Mouse (Mus musculus): ENCODE measurements at regions not wholly inside any gene's neighbourhood (a gene's known extent, or its start where the extent isn't known, plus 50 kb on each side); places are given as distances from the start of the nearest gene placed in this dataset.

DNA sequence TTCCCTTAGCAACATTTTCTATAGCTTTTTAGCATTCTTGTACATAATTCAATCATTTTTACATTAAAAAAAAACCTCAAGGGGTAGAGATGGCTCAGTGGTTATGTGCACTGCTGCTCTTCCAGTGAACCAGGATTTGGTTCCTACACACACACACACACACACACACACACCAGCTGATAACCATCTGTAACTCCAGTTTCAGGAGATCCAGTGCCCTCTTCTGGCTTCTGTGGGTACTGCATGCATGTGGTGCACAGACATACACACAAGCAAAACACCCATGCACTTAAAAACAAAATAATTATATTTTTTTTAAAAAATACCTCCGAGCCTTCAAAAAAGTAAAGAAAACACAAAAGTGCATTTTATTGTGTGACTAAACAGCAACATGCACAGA is 270.6 kb downstream of the Agtpbp1 start:
- CTCF ChIA-PET: no interaction called here

DNA sequence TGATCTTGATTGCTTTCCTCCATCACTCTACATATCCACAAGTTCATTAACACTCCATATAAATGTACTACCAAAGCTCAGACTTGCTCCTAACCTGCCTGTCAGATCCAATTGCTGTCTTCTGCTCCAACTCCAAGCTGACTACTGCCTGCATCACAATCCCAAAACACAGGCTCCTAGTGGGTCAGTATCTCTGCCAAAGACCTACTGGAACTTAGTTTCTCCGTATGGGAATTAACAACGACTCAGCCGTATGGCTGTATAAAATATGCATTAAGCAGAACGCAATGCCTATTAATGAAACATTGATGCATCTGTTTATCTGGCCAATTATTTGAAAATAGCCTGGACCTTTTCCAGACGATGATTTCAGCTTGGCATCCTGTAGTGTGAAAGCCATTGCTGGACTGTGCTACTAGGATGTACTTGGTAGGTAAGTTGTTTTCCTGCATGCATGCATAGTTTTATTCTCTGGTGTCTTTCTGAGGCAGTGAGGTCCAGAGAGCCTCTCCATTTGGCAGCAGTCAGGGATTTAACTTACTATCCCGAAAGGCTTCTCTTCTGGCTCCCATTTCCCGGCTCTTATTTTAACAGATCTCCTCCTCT is 271.2 kb downstream of the Agtpbp1 start:
- CTCF ChIA-PET: no interaction called here

DNA sequence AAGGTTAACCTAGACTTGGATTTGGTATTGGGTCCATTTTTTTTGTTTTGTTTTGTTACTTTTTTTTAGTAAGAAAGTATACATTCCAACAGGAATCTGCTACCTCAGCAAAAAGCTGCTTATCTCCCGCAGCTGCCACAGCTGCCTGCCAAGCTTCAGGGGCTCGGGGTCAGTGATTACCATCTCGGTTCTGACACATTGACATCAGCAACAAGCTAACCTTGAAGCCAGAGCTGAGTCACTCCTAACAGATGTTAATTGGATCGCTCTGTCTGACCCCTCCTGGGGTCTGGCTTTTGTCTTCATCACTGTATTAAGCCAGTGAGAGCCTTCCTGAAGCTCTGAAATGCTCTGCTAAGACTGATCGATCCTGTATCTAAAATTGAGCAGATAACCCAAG is 292.1 kb downstream of the Agtpbp1 start:
- CTCF ChIA-PET: no interaction called here

DNA sequence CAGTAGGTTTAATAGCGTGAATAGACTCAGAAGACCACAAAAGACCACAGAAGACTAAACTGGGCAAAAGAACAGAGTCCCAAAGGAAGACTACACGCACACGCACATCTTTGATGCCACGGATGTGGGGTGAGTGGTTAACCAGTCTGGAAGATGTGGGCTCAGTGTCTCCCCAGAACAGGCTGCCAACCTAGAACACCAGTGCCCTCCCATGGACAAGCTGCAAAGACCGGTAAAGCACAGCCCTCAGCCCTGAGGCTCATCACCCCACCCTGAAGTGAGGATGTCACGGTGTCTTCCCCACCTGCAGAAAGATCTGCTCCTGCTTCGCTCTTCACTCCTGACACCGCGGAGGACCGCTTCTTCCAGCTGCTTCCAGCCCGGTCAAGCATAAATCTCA is 295.9 kb downstream of the Agtpbp1 start:
- CTCF ChIA-PET: no interaction called here

DNA sequence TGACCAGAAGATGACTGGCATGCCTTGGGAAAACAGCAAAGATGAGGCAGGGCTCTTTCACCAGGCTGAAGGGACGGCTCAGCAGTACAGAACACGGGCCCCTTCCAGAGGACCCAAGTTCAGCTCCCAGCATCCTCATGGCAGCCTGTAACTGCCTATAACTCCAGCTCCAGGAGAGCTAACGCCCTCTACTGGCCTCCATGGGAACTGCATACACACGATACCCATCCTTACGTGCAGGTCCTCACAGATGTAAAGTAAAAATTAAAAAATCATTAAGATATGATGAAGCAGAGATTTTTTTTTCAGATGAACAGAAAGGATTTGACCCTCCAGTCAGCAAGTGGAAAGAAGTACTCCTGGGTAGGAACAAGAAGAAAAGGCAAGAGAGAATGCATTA is 303.8 kb downstream of the Agtpbp1 start:
- CTCF ChIA-PET: no interaction called here

DNA sequence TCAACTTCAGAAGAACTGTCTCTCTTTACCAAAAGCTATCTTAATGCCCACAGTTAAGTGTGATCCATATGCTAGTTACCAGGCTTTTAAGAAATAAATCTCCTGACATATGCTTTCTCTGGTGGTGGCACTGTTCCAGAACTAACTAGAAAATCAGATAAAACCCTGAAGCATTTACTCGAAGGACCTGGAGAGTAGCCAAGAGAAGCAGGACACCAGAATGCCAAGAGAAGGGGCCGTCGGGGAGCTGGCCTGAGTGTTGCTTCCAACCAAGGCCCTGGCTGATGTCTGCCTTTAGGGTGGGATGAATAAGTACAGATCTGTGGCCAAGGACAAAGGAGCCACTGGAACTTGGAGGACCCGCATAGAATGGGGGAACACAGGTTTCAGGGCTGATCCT is 305.9 kb downstream of the Agtpbp1 start:
- CTCF ChIA-PET: no interaction called here

DNA sequence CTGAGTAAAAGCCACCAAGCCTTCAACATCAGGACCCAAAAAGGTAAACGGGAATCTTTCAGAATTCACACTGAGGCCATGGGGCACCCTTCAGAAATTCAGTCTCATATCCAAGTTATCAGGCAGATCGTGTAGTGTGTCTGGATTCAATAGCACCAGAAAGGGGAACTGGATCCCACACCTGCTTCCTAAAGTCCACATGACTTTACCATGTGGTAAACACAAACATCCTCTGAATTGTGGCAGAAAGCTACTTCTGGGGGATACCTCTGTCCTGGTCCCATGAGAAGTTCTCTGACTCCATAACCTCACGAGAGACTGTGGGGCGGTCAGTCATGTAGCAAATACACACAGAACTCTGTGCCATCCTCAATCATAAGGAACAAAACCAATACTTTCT is 313.4 kb downstream of the Agtpbp1 start:
- CTCF ChIA-PET: no interaction called here

DNA sequence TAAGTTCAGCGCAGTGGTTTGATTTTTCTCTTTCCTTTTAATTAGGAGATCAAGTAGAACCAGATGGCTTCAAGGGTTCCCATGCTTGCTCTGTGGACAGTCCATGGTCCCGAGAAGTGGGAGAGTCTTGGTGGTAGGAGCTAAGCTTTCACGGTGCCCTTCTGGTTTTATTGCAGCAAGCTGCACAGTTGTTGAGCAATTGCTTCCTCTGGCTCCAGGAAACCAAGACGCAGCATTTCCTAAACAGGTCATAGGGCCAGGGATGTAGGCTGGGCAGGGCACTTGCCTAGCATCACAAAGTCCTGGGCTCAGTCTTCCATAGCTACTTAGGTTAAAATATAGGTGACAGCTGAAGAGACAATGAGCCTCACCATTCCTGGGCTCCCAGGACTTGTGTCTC is 318.2 kb downstream of the Agtpbp1 start:
- CTCF ChIA-PET: no interaction called here

DNA sequence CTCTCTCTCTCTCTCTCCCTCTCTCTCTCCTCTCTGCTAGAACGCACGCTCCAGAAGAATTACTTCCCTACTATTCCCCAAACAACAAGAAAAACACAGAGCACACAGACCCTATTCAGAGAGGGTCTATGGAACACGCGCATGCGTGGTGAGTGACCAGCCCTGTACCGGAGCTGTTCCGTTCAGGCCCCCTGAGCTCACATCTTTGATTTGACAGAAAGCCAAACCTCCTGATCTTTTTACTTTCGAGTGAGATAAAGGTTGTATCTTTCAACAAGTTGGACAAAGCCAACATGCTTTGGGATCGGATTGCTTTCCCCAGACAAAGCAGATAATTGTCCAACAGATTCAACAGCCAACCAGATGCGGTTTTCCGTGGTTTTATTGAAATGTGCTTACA is 320.9 kb downstream of the Agtpbp1 start:
- CTCF ChIA-PET: no interaction called here

DNA sequence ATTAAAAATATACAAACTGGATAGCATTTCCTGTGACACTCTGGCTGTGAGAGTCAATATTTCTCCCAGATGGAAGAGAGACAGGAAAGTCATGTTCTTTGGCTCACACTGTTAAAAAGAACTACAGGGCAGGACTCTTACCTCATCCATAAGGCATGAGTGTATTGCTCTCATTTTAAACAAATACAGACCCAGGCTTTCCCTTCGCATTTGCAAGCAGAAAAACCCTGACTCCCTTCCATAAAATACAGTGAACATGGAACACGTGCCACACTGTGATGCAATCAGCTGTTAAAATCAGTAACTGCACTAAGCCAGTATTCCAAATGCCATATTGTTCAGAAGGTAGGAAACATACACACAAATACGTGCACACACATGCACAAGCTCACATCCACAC is 323.1 kb downstream of the Agtpbp1 start:
- CTCF ChIA-PET: no interaction called here

DNA sequence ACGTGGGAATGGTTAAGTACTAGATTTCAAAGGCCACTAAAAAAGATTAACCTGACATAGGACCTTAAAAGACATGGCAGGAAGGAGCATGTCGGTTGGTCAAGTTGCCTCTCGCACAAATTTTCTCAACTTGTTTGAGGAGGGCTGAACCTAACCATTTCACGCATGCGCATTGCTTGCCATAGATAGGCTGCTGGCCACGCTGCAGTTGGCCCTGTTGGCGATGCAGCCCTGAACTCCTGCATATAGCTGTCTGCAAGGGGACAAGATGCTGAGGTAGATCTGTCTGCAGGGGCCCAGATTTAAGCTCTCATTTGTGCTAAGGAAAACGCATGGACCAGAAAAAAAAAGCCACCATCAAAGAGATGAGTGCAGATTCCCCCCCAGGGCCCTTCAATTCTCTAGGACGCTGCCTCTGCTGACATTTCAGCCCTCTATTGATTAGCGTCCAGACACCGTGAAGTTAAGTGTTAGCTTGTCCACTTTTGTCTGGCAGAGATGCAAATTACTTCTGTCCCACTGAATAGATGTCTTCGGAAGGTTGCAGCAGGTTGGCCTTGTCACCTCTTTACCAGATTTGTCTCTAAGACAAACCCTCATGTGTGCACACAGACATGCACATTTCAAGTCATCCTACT is 329.1 kb downstream of the Agtpbp1 start:
- CTCF ChIA-PET: no interaction called here

DNA sequence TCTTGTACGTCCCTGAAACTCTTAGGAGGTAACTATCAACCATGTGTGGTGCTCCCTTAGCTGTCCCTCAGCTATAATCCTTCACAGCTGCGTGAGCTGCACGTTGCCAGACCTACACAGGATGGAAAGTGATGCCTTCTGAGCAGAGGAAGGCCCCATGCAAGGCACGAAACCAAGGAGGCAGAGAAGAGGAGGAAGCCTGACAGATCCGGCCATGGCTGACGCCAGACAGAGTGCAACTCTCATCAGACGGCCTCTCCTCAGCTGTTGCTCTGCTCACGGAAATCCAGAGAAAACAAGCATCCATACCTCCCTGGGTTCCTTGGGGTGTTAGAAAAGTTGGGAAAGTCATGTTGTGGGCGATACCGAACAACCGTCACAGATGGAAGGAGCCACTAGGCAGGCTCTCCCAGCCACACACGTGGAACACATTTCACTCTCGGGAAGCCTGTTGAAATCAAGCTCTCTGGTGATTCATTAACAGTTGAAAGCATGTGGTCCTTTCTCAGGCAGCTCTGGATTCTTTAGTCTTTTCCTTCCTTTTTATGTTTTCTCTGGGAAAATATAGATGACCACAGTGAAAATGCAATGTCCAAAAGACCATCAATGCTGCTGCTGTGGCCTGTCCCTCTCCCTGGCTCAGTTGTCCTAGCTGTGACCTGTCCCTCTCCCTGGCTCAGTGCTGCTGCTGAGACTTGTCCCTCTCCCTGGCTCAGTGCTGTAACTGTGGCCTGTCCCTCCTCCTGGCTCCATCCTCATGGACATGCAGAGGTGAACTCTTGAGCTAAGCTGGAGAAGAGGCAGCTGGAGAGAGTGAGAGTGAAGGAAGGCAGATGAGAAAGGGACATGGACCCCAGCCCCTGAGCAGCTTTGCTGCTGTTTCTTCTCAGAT is 331.1 kb downstream of the Agtpbp1 start:
- CTCF ChIA-PET: no interaction called here

DNA sequence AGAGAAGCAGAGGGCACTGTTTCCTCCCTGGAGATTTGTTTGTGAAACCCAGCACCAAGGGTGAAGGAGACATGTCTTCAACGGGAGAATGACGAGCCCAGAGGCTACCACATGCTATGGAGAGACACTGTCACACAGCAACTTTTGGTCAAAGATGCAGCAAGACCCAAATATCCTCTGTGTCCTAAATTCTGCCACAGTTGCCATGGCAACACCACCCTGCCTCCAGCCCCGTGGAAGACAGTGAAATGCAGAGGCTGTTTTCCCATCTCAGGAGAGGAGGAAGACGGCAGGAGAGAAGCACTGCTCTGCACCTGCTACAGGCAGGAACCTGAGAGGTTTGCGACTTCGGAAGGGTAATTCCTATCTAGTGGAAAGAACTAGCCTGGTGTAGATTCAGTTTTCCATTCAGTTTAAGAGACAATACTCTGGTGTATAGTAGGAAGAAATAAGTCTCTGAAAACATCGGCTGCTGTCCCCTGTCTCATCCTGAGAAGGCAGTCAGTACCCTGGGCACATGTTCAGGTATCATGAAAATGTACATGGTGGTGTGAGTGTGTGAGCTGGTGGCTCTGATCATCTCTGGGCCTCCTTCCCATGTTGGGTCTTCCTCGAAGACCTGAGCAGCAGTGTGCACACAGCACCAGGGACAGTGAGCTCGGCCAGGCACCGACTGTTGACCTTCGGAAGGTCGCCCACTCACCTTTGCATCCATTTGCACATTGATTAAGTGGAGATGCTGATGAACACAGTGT is 333.6 kb downstream of the Agtpbp1 start:
- CTCF ChIA-PET: no interaction called here

DNA sequence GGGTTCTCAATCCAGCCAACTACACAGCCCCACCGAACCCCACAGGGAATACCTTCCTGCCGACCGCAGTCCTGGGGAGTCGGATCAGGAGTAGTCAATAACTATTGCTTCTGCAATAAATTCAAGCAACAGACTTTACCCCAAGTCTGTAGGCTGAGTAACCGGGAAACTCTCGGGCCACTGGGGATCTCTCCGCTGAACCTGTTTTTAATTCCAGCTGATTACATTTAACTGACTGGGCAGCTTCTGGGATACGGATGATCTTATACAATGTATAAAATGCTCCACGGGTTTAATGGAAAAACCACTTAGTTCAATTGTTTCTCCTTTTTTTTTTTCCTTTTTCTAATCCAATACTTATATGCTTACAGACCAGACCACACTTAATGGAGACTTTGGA is 336.6 kb downstream of the Agtpbp1 start:
- CTCF ChIA-PET: no interaction called here

DNA sequence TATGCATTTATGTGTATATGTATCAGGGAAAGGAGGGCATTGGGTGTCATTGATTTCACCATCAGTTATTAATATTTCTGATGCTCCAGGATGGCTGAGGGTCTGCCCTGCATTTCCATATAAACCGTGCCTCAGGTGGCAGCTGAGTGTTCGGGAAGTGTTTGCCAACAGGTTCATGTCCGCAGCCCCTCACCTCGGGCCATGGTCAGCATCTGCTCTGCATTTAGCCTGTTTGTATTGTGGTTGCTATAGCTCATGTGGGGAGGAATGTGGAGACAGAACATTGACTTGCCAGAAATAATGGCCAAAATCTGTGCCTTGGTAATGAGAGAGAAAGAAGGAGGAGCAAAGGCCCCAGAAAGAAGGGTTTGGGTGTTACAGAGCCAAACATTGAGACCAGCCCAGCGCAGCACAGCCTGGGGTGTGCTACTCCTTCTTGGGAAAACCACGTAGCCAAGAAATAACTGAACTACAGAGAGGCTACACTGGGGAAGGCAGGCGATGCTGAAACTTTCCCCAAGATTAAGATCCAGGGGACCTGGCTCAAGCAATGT is 338.0 kb downstream of the Agtpbp1 start:
- CTCF ChIA-PET: no interaction called here

DNA sequence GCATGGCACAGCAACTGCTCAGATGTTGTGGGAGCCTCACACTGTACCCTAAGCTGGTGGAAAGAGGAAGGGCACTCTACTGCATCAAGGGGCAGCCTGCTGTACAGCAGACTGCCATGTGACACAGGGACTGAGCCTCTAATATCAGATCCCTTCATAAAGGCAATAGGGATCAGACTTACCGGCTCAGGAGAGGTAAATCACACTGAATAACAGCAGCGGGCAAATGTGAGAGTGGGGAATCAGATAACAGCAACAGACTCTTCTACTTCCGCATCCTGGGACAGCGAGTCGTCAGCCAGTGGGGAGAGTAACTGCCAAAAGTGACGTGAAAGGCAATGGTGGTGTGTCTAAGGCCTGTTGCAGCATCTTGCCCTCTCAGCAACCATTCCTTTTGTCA is 339.0 kb downstream of the Agtpbp1 start:
- CTCF ChIA-PET: no interaction called here

DNA sequence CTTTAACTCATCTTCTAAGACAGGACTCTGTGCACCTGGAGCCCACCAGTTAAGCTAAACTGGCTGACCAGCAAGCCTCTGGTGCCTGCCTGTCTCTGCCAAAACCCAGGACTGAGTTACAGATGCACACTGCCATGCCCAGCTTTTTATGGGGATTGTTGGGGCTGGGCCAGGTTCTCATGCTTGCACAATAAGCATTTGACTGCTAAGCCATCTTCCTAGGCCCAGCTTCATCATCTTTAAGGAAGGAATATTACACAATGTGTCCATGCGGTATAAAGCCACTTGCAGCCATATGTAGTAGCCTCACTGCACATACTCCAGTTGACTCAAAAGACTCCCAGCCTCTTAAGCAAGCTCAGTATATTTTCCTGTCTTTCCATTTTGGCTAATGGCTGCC is 340.4 kb downstream of the Agtpbp1 start:
- CTCF ChIA-PET: no interaction called here

DNA sequence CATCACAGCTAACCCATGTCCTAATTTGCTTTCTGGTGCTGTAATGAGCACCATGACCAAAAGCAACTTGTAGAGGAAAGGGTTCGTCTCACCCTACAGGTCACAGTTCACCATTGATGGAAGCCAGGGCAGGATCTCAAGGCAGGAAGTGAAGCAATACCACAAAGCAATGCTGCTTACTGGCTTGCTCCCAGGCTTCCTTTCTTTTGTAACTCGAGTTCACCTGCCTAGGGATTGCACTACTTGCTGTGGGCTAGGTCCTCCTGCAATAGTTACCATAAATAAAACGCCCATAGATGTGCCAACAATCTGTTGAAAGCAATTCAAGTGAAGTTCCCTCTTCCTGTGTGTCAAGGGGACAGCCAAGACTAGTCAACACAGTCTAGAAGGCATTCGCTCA is 342.4 kb downstream of the Agtpbp1 start:
- CTCF ChIA-PET: no interaction called here

DNA sequence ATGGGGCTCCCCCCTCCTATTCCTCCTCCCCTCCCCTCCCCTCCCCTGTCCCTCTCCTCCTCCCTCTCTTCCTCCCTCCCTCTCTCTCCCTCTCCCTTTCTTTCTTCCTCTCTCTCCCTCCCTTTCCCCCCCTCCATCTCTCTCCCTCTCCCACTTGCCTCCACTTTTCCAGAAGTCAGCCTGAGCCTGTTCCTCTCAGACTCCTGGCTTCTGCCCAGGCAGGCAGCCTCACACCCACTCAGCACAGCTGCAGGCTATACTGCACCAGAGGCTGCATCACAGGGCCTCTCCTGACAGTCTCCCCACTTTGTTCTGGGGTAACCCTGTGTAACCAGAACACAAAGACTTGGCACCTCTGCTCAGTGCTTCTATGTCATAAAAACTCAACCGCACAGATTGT is 346.3 kb downstream of the Agtpbp1 start:
- CTCF ChIA-PET: no interaction called here

DNA sequence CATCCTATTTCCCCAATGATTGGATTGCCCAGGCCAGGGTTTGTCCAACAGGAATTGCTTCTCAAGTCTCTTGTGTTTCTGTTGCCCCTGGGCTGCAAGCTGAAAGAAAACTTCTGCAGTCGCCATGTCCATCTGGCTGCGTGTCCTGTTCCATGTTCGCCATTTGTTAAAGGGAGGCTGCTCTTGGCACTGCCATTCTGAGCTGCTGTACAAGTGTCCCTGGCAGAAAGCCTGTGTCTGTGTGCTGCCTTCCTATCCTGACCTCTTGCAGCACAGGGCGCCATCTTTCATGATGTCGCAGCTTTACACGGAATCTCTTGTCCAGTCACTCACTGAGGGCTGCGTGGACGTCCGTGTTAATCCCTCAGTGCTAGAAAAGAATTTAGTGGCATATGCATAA is 349.2 kb downstream of the Agtpbp1 start:
- CTCF ChIA-PET: no interaction called here

DNA sequence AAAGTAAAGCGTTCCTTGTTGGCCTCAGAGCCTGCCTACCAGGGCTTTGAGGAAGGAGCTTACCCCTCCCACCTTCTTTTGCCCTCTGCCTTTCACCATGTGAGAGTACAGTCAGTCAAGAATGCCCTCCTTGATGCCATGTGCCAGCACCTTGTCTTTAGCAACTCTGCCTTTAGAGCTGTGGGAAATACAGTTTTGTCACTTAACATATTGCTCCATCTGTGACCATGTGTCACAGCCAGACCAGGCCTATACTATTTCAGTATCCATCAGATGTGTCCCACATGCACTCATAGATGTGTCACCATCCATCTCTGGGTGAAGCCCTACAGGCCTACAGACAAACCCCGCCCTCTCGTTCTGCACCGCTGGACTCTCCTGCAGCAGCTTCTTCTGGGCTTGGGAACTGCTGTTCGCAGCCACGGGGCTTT is 355.9 kb downstream of the Agtpbp1 start:
- CTCF ChIA-PET: no interaction called here

DNA sequence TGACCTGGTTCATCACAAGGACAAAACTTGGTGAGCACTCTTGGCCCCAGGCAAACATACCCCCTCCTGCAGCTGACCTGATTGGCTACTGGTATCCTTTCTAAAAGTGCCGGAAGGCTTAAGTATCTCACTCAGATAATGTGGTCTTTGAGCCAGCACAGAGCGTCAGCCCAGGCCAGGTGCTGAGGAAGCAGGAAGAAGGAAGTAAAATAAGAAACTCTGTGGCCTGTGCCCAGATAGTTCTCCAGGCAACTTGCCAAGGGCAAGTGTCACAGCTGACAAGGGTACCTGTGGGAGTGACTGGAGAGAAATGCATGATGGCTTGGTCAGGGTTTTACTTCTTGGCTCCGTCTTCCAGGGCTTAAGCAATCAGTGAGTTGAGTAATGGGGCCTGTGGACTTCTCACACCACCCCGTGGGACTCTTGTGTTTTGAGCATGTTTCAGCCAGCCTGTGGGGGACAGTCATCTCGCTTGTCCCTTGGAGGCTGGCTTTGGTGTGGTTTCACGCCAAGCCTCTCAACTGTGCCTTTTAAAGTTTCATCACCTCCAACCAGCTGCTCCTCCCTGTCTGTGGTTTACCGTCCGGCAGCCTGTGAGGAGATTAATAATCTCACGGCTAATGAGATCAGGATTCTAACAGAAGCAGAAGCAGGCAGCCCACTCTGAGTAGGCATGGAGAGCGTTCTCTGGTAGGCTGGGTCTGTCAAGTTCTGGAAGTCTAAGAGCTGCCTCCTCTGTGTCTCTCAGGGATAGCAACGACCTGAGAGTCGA is 356.8 kb downstream of the Agtpbp1 start:
- CTCF ChIA-PET: no interaction called here
